Mouse (Mus musculus): ENCODE measurements around the gene Tnp2.
A peak's percentile ranks its signal among the peaks of the same experiment; 100 is the strongest.
"Not testable (repeated sequence)": the region's sequence is repeated elsewhere in the genome, so short reads cannot be mapped to it uniquely, and the experiment has no call there.

The Tnp2 gene

GRCm38 (mm10) chr16:10788271-10788670, at the start of gene Tnp2:
Gene Tnp2, minus strand, starts transcription at chr16:10788660.
- no peak for DNase-seq

DNA sequence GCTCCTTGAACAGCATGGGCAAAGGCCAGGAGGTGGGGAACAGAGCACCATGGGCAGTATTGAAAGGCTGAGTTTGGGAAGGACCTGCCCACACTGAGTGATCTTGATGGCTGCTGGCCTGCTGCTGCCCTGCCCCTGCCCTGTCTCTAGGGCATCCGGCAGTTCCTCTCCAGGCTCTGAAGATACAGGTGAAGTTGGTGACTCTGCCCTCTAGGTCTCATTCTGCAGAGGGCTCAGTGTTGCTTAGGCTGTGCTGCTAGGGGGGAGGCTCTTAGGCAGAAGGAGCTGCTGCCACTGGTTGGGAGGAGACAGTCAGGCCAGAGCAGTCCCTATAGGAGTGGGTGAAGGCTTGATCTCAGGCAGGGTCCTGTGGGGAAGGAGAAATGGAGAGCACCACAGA, 49.4 kb upstream of the Tnp2 start:
- DNase-seq: no peak

DNA sequence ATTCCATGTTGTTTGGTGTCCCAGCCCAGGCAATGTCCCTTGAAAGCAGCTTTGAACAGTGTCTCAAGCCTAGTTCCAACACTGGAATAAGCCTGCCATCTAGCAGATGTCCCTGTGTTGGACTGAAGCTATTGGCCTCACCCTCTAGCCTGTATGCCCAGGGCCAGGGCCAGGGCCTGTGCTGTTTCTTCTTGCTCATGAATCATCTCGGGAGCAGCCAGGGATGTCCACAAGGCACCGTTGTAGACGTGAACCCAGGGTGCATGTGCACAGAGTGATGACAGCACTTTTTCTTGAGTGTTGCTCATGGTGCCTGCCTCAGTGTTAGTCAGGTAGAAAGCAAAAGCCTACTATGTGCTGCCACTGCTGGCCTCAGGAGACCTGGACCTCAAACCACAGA, 48.8 kb upstream of the Tnp2 start:
- no peak for DNase-seq

GRCm38 (mm10) chr16:10836388-10836787, 47.9 kb upstream of the Tnp2 start:
- DNase-seq: no peak

- DNase-seq: peak; percentile 90
These were observed 46.6 kb upstream of the Tnp2 start, which contains the start of gene Rmi2 for GRCm38 (mm10) chr16:10834911-10835587. Gene Rmi2, plus strand, starts transcription at chr16:10835059.

DNA sequence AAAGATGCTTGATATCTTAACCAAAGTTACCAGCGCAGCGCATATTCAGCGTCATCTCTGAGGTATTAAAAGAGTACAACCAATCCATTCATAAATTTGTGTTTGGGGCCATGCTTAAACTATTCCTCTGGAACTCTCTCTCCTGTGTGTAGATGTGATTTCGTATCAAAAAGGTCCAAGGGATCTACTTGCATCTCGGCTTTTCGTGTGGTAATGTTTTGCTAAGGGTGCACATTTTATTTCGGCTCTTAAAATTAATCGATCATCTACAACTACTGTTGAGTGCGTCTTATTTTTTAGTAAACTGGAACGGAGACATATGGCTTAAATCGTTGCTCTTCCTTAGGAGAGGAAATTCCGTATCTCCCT, 46.1 kb upstream of the Tnp2 start:
- no peak for DNase-seq

DNA sequence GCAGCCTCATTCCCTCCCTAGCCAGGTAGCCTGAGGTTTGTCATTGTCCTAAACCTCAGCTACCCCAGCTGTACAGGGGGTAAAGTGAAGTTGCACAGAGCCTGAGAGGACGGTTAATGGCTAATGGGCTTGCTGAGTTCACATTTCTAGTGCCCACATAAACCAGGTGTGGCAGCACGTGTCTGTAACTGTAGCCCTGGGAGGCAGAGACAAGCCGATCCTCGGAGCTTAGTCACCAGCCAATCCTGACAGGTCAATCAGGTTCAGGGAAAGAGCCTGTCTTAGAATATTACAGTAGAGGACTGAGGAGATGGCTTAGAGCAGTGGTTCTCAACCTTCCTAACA, 40.0 kb upstream of the Tnp2 start:
- no peak for DNase-seq

DNA sequence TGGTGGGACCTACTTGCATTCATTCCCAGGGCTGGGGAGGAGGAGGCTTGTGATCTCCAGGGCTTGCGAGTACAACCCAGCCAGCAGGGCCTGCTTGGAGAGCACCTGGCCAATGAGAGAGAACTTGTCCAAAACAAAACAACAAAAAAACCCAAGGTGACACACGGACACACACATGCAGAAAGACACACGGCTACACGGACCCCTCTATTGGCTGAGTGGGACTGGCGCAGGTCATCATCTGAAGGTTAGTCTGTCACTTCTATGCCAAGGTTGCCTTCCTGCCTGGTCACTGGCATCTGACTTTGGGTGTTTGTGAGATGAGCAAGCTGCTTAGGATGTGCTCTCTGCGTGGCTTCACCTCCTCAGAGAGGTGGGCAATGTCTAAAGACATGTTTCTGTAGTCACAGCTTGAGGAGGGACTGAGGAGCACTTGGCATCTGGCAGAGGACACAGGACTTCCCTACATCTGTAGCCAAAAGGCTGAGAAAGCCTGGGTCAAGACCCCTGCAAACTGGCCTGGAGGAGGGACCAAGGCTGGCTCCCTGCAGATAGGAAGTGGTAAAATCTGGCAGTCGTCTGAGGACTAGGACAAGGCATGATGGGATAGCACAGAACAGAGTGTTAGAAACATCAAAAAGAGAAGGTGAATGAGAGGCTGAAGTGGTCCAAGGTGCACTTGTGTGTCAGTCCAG, 39.5 kb upstream of the Tnp2 start:
- no peak for DNase-seq

- no peak for DNase-seq
These were observed 38.8 kb upstream of the Tnp2 start for GRCm38 (mm10) chr16:10827269-10827668.

GRCm38 (mm10) chr16:10825840-10826239, 37.4 kb upstream of the Tnp2 start:
- no peak for DNase-seq

GRCm38 (mm10) chr16:10824536-10824935, 36.1 kb upstream of the Tnp2 start:
- no peak for DNase-seq

GRCm38 (mm10) chr16:10821387-10821786, 32.9 kb upstream of the Tnp2 start:
- DNase-seq: no peak

GRCm38 (mm10) chr16:10819966-10820365, 31.5 kb upstream of the Tnp2 start:
- no peak for DNase-seq

GRCm38 (mm10) chr16:10818579-10819135, 30.2 kb upstream of the Tnp2 start:
- no peak for DNase-seq

GRCm38 (mm10) chr16:10814864-10815263, 26.4 kb upstream of the Tnp2 start:
- DNase-seq: peak; percentile 26

DNA sequence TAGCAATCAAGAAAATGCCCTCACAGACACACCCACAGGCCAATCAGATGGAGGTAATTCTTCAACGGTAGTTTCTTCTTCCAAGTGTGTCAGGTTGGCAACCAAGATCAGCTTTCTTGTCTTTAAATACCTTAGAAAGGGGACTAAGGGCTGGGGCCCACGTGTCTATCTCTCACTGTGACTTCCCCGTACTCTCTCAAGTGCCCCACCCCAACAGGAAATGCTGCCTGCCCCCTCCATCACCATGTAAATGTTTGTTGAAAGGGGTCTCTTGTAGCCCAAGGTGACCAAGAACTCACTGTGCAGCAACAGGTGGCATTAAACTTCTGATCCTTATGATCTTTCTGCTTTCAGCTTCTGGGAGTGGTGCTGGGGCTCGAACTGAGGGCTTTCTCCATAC, 25.3 kb upstream of the Tnp2 start:
- no peak for DNase-seq

- DNase-seq: no peak
These were observed 24.5 kb upstream of the Tnp2 start, which contains the start of gene Gm11172 for GRCm38 (mm10) chr16:10812865-10813371. Gene Gm11172, plus strand, starts transcription at chr16:10812915.

- no peak for DNase-seq
These were observed 21.9 kb upstream of the Tnp2 start for GRCm38 (mm10) chr16:10810376-10810775.

DNA sequence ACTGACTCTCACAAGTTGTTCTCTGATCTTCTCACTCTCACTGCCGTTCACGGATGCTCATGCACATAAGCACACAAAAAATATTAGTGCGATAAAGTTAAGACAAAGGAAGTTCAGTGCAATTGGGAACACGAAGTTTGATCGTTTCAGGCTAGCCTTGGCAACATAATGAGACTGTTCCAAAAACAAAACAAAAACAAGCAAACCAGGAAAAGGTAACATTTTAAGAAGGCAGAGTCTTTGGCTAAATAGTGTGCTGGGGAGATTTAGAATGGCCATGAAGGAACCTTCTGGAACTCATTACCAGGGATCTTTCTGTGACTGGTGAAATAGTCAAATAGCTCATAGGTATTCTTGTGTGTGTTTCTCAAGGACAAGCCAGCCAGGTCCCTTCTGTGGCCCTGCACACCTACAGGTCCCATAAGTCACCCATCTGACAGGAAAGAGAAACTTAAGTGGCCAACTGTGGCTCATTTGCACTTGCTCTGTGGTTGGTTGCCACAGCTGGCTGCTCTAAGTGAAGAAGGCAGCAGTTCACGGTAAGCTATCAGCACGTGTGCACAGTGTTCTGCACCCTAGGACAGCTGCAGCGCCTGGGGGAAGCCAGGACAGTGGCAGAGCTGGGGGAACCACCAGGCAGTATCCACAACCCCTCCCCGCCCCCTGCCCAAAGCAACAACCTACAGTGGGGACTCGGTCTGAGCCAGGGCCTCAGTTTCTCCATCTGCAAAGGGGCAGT, 17.5 kb upstream of the Tnp2 start, which contains the start of gene Prm1:
Prm1 (minus strand) TSS at position 51 of the 739 bp plus-strand sequence.
- no peak for DNase-seq

- DNase-seq: not testable (repeated sequence)
These were observed 14.0 kb upstream of the Tnp2 start for GRCm38 (mm10) chr16:10802420-10802819.

DNA sequence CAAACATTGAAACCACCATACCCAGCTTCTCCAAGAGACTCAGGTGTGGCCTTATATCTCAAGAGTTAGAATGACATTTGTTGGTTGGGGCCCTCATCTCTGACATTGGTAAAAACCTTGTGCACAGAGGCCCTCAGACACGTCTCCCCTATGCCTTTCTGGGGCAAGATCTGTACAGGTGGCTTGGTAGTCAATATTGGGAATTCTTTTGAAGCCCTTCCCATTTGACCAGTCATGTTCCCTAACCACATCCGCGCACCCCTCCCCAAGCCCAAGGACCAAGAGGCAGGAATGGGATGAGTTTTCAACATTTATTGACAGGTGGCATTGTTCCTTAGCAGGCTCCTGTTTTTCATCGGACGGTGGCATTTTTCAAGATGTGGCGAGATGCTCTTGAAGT, 7.6 kb upstream of the Tnp2 start, which contains the start of gene Prm2:
Prm2 (minus strand) TSS at position 101 of the 400 bp plus-strand sequence.
- DNase-seq: no peak

DNA sequence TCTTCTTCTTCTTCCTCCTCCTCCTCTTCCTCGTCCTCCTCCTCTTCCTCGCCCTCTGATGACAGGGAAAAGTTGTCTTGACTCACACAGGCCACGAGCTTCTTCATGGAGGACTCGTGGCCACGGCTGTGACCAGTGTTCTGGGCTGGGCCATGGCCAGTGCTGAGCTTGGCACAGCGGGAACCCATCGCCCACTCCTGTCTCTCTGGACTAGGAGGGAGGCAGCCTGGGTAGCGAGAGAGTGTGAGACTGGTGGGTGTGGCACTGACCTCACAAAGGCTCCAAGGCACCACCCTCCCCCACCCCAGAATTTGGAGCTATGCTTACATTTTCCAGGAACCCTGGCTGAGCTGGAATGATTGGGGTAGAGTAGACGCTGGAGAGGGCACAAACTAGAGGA, 2.2 kb upstream of the Tnp2 start, which contains the start of gene Prm3:
Prm3 (minus strand) TSS at position 213 of the 400 bp plus-strand sequence.
- DNase-seq: no peak

DNA sequence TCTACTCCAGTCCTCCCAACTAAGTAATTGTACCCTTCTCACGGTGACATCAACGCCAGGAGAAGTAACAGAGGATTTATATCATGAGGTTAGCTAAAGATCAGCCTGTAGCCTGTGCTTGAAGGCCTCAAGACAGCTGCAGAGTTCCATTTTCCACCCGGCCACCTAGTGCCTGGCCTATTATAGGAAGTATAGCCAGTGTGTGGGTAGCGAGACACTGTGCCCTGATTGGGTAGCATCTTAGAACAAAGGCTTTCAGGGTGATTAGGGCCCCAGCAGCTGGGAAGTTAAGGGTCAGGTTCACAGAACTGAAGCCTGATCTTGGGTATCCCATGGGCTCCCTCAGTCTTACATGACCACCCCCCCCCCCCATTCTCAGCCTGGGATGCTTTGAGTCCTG, 406 bp upstream of the Tnp2 start:
- DNase-seq: no peak
